Mouse (Mus musculus) cerebellum, postnatal 14 days (tissue): ENCODE data around the gene Ugt1a6b.

Experiments
- DNase-seq, 2 experiments: peaks; one replicate each; pipeline ENCODE4 v3.0.0; 2021; ENCODE audit warnings: mixed read lengths in 2 of 2

Gene Ugt1a6b

GRCm38 (mm10) chr1:88264869-88265240 is 161.8 kb downstream of the Ugt1a6b start:
- peak in 1 of 2 experiments; percentile 61 for DNase-seq

DNA sequence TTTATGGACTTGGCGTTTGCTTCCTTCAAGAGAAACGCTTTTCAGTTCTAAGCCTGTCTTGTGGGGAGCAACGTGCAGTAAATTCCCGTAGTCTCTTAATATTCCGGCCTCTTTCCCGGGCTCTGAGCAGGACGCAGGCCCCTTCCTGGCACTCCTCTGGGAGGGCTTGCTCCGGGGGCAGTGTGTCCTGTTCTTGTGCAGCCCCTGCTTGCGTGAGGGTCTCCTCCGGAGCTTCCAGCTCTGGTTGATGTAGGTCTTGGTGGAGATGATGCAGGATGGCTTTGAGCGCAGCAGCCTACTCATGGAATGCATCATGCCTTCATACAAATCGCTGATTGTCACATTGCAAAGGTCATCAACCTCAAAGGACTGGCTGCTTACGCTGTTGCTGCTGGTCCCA is 163.1 kb downstream of the Ugt1a6b start:
- DNase-seq, result no peak

- no peak for DNase-seq
Observed at GRCm38 (mm10) chr1:88267489-88267888, 164.4 kb downstream of the Ugt1a6b start.

DNA sequence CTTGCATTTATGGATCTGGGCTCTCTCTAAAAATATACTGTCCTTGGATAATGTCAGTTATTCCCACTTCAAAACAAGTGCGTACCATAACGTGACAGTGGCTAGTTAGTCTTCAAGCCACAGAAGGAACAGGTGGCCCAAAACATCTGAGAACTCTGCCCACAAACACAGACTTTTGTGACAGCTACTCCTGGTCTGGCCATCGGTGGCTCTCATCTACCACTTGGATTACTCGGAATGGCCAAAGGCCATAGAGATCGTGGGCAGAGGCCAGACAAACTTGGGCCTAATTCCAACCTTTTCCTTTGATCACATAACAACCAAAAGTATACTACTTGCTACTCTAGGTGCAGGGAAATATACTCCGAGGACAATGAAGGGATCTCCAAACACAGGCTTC is 165.0 kb downstream of the Ugt1a6b start:
- DNase-seq, result no peak
